Mouse (Mus musculus): ENCODE results near the gene Cdh5. TPM values are rescaled to one million over a fixed set of nuclear protein-coding genes. Genes with fewer than 3 reads are reported as not detected.
"Not testable (repeated sequence)": the region's sequence is repeated elsewhere in the genome, so short reads cannot be mapped to it uniquely, and the experiment has no call there.

Gene Cdh5
- polyA plus RNA-seq, 1 experiment from 2014 or later = 10.0 TPM

GRCm38 (mm10) chr8:104088881-104089280, 12.5 kb upstream of the Cdh5 start:
- no peak for ATAC-seq
- no peak for DNase-seq
- TF ChIP-seq EP300 (IDR thresholded peaks at IDR 0.05; ENCODE audit: low read depth) (no peak), CTCF (IDR thresholded peaks at IDR 0.05; ENCODE audit: low read depth) (no peak)

GRCm38 (mm10) chr8:104090993-104091900, 10.2 kb upstream of the Cdh5 start:
- not testable (repeated sequence) for H3K4me1 ChIP-seq (ENCODE audit: insufficient read depth); H3K27ac ChIP-seq (ENCODE audit: low read depth); H3K9me3 ChIP-seq (ENCODE audit: low read length); DNase-seq; H3K9ac ChIP-seq (replicated peaks); H3K27me3 ChIP-seq (ENCODE audit: insufficient read depth, low read length); H3K36me3 ChIP-seq (replicated peaks; ENCODE audit: insufficient read depth, low read length); ATAC-seq; H3K4me3 ChIP-seq (ENCODE audit: low read depth, low read length)
- TF ChIP-seq CTCF (IDR thresholded peaks at IDR 0.05; ENCODE audit: low read depth) = peak; percentile 42
- 4% methylated on average over 24 of the region's 24 CpGs for WGBS (ENCODE audit: insufficient replicate concordance)
- H3K4me2 ChIP-seq (ENCODE audit: low read depth, low read length) = peak overlapping the region; percentile 42; the same call in 1 of the 2 replicates

More at GRCm38 (mm10) chr8:104088881-104089280, 12.5 kb upstream of the Cdh5 start:
- Histone ChIP-seq H3K9ac (replicated peaks) (no peak overlapping the region), H3K27me3 (ENCODE audit: insufficient read depth, low read length) (no peaks in the 10 kb centered on the region), H3K4me1 (ENCODE audit: insufficient read depth) (no peaks in the 10 kb centered on the region), H3K27ac (ENCODE audit: low read depth) (no peak overlapping the region), H3K4me3 (ENCODE audit: low read depth, low read length) (no peak overlapping the region), H3K4me2 (ENCODE audit: low read depth, low read length) (no peak overlapping the region), H3K9me3 (ENCODE audit: low read length) (no peaks in the 10 kb centered on the region), H3K36me3 (replicated peaks; ENCODE audit: insufficient read depth, low read length) (no peaks in the 10 kb centered on the region)
- WGBS (ENCODE audit: insufficient replicate concordance) = 57% methylated on average over 3 of the region's 3 CpGs

GRCm38 (mm10) chr8:104093336-104093735, 8.1 kb upstream of the Cdh5 start:
- 61% methylated on average over 7 of the region's 7 CpGs for WGBS (ENCODE audit: insufficient replicate concordance)
- H3K4me1 ChIP-seq (ENCODE audit: insufficient read depth) = no peaks in the 10 kb centered on the region
- no peak overlapping the region for H3K27ac ChIP-seq (ENCODE audit: low read depth)
- H3K9ac ChIP-seq (replicated peaks) = no peak overlapping the region
- TF ChIP-seq CTCF (IDR thresholded peaks at IDR 0.05; ENCODE audit: low read depth) = no peak
- TF ChIP-seq EP300 (IDR thresholded peaks at IDR 0.05; ENCODE audit: low read depth) = no peak
- no peak overlapping the region for H3K4me3 ChIP-seq (ENCODE audit: low read depth, low read length)
- no peaks in the 10 kb centered on the region for H3K9me3 ChIP-seq (ENCODE audit: low read length)
- no peaks in the 10 kb centered on the region for H3K27me3 ChIP-seq (ENCODE audit: insufficient read depth, low read length)
- no peaks in the 10 kb centered on the region for H3K36me3 ChIP-seq (replicated peaks; ENCODE audit: insufficient read depth, low read length)
- DNase-seq = no peak
- H3K4me2 ChIP-seq (ENCODE audit: low read depth, low read length) = no peak overlapping the region
- no peak for ATAC-seq

- WGBS (ENCODE audit: insufficient replicate concordance) = 73% methylated on average over 9 of the region's 9 CpGs
- no peak overlapping the region for H3K9ac ChIP-seq (replicated peaks)
- H3K9me3 ChIP-seq (ENCODE audit: low read length) = no peaks in the 10 kb centered on the region
- H3K27me3 ChIP-seq (ENCODE audit: insufficient read depth, low read length) = no peaks in the 10 kb centered on the region
- ATAC-seq (peak; percentile 51), DNase-seq (no peak)
- no peak for TF ChIP-seq EP300 (IDR thresholded peaks at IDR 0.05; ENCODE audit: low read depth)
- TF ChIP-seq CTCF (IDR thresholded peaks at IDR 0.05; ENCODE audit: low read depth) = no peak
- no peak overlapping the region for H3K4me3 ChIP-seq (ENCODE audit: low read depth, low read length)
- H3K4me1 ChIP-seq (ENCODE audit: insufficient read depth) = peaks cover 9% of the 10 kb centered on the region; the same call in 1 of the 2 replicates
- H3K27ac ChIP-seq (ENCODE audit: low read depth) = peak overlapping the region; percentile 40; the same call in 1 of the 2 replicates
- no peak overlapping the region for H3K4me2 ChIP-seq (ENCODE audit: low read depth, low read length)
- H3K36me3 ChIP-seq (replicated peaks; ENCODE audit: insufficient read depth, low read length) = no peaks in the 10 kb centered on the region
Measured at GRCm38 (mm10) chr8:104095595-104095994, 5.8 kb upstream of the Cdh5 start.

GRCm38 (mm10) chr8:104096644-104097043, 4.8 kb upstream of the Cdh5 start:
- 0 out of 2 replicates have a peak overlapping the region, but pooled peaks have one; percentile 40 for H3K27ac ChIP-seq (ENCODE audit: low read depth)
- WGBS (ENCODE audit: insufficient replicate concordance) = 53% methylated on average over 10 of the region's 10 CpGs
- ATAC-seq (peak; percentile 32; the same call in 1 of the 2 replicates), DNase-seq (no peak)
- TF ChIP-seq EP300 (IDR thresholded peaks at IDR 0.05; ENCODE audit: low read depth) (no peak), CTCF (IDR thresholded peaks at IDR 0.05; ENCODE audit: low read depth) (no peak)
- no peak overlapping the region for H3K9ac ChIP-seq (replicated peaks)
- no peaks in the 10 kb centered on the region for H3K9me3 ChIP-seq (ENCODE audit: low read length)
- peaks cover 9% of the 10 kb centered on the region for H3K4me1 ChIP-seq (ENCODE audit: insufficient read depth)
- H3K4me2 ChIP-seq (ENCODE audit: low read depth, low read length) = no peak overlapping the region
- no peak overlapping the region for H3K4me3 ChIP-seq (ENCODE audit: low read depth, low read length)
- H3K36me3 ChIP-seq (replicated peaks; ENCODE audit: insufficient read depth, low read length) = no peaks in the 10 kb centered on the region
- no peaks in the 10 kb centered on the region for H3K27me3 ChIP-seq (ENCODE audit: insufficient read depth, low read length)

- no peaks in the 10 kb centered on the region for H3K9me3 ChIP-seq (ENCODE audit: low read length)
- 16% methylated on average over 6 of the region's 6 CpGs for WGBS (ENCODE audit: insufficient replicate concordance)
- DNase-seq = peak; percentile 37
- no peak overlapping the region for H3K9ac ChIP-seq (replicated peaks)
- peak overlapping the region; percentile 22; the same call in 1 of the 2 replicates for H3K27ac ChIP-seq (ENCODE audit: low read depth)
- no peaks in the 10 kb centered on the region for H3K36me3 ChIP-seq (replicated peaks; ENCODE audit: insufficient read depth, low read length)
- H3K4me1 ChIP-seq (ENCODE audit: insufficient read depth) = peaks cover 9% of the 10 kb centered on the region
- peak; percentile 47; the same call in 1 of the 2 replicates for ATAC-seq
- no peak overlapping the region for H3K4me3 ChIP-seq (ENCODE audit: low read depth, low read length)
- TF ChIP-seq CTCF (IDR thresholded peaks at IDR 0.05; ENCODE audit: low read depth) (peak; percentile 68), EP300 (IDR thresholded peaks at IDR 0.05; ENCODE audit: low read depth) (no peak)
- H3K4me2 ChIP-seq (ENCODE audit: low read depth, low read length) = peak overlapping the region; percentile 56
- H3K27me3 ChIP-seq (ENCODE audit: insufficient read depth, low read length) = no peaks in the 10 kb centered on the region
Measured at GRCm38 (mm10) chr8:104098671-104099346, 2.6 kb upstream of the Cdh5 start.
